Mouse (Mus musculus) spleen, embryonic (tissue): Measurements from ENCODE around the gene Bcar3.

Source experiments
- CTCF ChIA-PET: fragments of 350-600 bp; sonication (Branson Sonifier 250); formaldehyde crosslinking; loops from one replicate; lab custom pipeline; 2022; lab: Charles Lee

Gene Bcar3

GRCm38 (mm10) chr3:122376841-122377464 lies 83.0 kb downstream of the Bcar3 start:
- CTCF ChIA-PET = interaction anchor here (0.6 to 0.7 kb wide), 3 partner anchors 10 to 25 kb away, joined by 3 read pairs; no protein-coding TSS in a partner anchor

DNA sequence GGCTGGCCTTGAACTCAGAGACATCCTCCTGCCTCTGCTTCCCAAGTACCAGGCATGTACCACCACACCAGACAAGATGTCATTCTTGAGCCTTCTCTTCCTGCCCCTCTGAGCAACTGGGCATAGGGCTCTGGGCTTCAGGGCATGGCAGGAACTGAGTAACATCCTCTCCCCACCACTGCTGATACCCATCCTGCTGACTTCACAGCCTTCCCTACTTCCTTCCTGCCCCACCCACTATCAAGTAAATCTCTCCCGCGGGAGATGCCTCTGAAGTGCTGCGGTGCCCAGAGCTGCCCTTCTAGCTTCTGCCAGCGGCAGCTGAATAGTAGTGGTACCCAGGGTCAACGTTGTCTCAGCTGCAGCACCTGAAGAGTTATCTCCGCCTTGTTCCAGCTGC lies 84.7 kb downstream of the Bcar3 start:
- CTCF ChIA-PET = no interaction called here

DNA sequence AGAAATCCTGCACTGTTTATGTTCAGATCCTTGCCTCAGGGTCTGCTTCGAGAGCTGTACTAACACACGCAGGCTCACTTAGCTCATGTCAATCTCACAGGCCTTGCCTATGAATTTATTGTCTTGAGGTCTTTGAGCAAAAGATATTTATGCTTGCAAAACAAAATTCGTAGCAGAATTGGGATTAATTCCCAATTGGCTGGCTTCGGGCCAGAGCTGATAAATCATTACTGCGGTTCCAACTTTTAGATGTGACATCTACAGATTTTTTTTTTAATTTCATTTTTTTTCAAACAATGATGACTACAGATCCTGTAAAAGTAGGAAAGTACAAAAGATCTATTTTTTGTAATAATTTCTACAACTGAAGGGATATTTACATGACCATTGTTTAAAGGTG lies 86.8 kb downstream of the Bcar3 start:
- CTCF ChIA-PET = no interaction called here

DNA sequence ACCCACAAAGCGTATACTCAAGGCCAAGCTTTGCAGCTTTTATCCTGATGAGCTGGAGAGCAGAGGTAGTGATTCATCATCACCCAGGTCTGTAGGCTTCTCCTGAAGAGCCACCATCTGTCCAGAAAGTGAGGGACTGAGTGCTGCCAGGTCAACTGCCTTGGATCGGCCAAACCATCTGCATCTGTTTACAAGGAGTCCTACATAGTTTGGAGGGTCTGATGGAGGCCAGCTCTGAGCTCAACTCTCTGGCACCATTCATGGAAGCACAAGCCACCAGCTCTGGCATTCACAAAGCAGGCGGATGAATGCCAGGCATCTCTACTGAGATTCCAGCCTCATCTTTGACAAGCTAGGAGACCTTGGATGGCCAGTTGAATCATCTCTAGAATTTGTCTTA lies 87.7 kb downstream of the Bcar3 start:
- CTCF ChIA-PET = interaction anchor here (0.5 kb wide), 1 partner anchor 46 kb away, joined by 3 read pairs; no protein-coding TSS in a partner anchor

DNA sequence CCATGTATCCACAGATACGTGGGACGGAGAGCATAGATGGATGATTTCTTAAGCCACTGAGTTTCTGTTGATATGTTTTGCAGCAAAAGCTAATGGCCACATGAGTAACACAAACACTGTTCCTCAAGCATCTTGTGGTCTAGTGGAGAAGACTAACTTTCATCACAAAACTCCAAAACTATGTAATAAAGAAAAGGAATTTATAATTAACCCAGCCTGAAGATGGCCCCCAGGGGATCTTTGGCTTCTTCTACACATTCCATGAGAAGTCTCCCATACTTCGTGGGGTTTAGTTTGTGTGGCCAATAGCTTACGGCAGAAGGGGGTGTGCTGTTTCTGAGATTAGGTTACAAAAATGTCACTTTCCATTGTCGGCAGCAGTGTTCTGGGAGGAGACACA lies 92.5 kb downstream of the Bcar3 start:
- CTCF ChIA-PET = no interaction called here

GRCm38 (mm10) chr3:122387771-122388170 lies 93.8 kb downstream of the Bcar3 start:
- CTCF ChIA-PET = no interaction called here

DNA sequence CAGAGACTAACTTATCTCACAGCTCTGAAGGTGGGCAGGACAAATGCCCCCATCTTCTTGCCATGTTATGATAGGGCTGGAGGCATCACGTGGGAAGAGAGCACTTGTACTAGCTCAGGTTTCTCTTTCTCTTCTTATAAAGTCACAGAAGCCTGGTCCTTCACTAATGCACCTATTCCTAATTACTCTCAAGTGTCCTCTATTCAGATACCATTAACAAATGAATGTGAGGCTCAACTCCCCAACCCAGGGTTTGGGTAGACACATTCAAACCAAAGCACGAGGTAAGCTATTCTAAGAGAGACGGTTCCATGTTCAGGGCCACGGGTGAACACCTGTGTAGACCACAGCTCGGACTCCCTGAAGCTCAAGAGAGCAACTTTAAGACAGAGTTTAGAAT lies 96.0 kb downstream of the Bcar3 start:
- CTCF ChIA-PET = no interaction called here

DNA sequence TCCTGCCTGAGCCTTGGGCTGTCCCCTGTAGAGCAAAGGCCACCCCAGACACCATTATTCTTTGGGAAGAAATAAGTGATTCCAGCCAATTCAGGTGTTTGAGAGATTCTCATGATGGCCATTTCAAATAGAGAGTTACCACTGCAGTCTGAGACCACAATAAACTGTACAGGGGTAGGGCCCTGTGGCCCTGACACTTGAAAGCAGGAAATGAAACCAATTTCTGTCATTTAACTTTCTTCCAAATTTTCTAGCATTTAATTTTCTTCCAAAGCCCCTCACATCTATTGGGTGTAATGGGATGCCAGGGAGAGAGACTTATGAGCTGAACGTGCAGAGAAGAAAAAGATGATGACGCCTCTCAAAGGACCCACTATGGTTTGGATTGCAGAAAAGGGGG lies 97.2 kb downstream of the Bcar3 start:
- CTCF ChIA-PET = interaction anchor here (0.6 kb wide), 3 partner anchors 14 to 33 kb away, joined by 3 read pairs; no protein-coding TSS in a partner anchor

DNA sequence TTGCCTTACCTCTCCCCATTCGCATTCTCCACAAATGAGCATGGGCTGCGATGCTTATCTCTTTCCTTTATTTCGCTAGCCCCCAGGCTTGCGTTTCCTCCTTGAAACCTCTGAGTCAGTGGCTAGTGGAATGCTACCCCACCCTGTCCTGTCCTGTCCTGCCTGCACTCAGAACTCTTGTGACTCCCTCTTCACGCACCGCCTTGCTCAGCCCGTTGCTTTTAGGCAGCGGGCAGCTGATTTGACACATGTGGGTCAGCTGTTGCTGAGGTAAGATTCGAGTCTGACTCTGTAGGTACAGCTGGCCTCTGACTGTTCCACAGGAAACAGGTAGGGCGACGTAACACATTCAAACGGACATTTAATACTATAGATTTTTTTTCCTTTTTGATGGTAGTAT lies 97.9 kb downstream of the Bcar3 start:
- CTCF ChIA-PET = no interaction called here

GRCm38 (mm10) chr3:122393411-122393810 lies 99.5 kb downstream of the Bcar3 start:
- CTCF ChIA-PET = interaction anchor here (0.6 to 0.7 kb wide), 2 partner anchors 12 to 22 kb away, joined by 3 read pairs; no protein-coding TSS in a partner anchor

- CTCF ChIA-PET = interaction anchor here (0.7 kb wide), 1 partner anchor 11 kb away, joined by 3 read pairs; no protein-coding TSS in a partner anchor
Measured at GRCm38 (mm10) chr3:122393836-122394374, 100.0 kb downstream of the Bcar3 start.

DNA sequence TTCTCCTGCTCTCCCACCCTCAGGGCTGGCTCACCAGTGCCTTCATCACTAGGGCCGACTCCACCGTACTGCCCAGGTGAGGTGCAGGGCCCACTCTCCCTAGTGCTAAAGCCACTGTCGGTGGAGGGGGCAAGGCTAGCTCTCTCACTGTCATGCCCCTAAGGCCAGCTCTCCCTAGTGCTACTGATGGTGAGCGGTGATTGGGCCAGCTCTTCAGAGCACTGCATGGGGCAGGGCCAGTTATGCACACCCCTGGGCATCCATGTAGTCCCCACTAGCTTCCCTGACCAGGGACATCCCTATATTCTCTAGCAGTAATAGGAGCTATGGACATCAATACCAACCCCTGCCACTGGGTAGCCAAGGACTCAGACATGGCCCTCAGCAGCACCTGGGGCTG lies 103.0 kb downstream of the Bcar3 start:
- CTCF ChIA-PET = no interaction called here

- CTCF ChIA-PET = no interaction called here
Measured at GRCm38 (mm10) chr3:122397401-122397800, 103.5 kb downstream of the Bcar3 start.

GRCm38 (mm10) chr3:122401011-122401410 lies 107.1 kb downstream of the Bcar3 start:
- CTCF ChIA-PET = interaction anchor here (0.9 kb wide), 1 partner anchor 18 kb away, joined by 3 read pairs; no protein-coding TSS in a partner anchor

DNA sequence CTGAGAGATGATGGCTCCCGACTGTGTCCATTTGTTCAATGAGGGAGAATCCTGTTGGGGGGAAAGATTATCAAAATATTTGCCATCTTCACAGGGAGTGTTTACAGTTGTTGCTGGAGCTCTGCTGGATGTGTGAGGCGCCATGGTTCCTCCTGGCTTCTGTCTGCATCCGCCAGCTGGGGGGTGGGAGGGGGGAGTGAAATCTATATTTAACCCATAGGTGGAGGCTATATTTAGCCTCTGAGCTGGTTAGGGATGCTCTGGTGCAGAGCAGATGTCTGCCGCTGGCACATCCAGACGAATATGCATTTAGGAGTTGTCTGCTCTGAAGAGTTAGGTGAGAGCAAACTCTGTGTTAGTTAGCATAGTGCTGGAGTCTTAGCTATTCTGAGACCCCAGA lies 108.2 kb downstream of the Bcar3 start:
- CTCF ChIA-PET = interaction anchor here (0.7 kb wide), 1 partner anchor 25 kb away, joined by 3 read pairs; no protein-coding TSS in a partner anchor

GRCm38 (mm10) chr3:122403860-122404557 lies 110.1 kb downstream of the Bcar3 start:
- CTCF ChIA-PET = no interaction called here

GRCm38 (mm10) chr3:122405203-122405956 lies 111.4 kb downstream of the Bcar3 start:
- CTCF ChIA-PET = interaction anchor here (0.5 to 1.2 kb wide), 2 partner anchors 12 to 15 kb away, joined by 3 read pairs; no protein-coding TSS in a partner anchor

DNA sequence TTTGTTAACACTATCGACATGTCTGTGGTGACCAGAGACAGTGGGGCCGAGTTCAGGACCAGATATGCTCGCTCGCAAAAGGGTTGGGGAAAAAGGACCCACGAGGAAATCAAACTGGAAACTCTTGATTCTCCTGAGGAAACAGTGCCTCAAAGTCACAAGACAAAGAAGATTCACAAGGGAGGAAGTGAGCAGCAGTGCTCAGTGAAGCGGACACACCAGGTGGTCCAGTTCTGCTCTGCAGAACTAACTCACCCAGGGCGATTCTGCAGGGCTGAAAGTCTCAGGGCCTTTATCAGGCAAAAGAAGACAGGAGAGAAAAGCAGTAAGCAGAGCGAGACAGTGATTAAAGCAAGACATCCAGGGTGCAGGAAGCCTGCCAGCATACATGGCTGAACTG lies 112.5 kb downstream of the Bcar3 start:
- CTCF ChIA-PET = interaction anchor here (0.7 kb wide), 1 partner anchor 29 kb away, joined by 6 read pairs; no protein-coding TSS in a partner anchor

GRCm38 (mm10) chr3:122407757-122408156 lies 113.8 kb downstream of the Bcar3 start:
- CTCF ChIA-PET = interaction anchor here (0.6 to 1.9 kb wide), 2 partner anchors 11 to 1040 kb away, joined by 3 to 7 read pairs; no protein-coding TSS in a partner anchor

DNA sequence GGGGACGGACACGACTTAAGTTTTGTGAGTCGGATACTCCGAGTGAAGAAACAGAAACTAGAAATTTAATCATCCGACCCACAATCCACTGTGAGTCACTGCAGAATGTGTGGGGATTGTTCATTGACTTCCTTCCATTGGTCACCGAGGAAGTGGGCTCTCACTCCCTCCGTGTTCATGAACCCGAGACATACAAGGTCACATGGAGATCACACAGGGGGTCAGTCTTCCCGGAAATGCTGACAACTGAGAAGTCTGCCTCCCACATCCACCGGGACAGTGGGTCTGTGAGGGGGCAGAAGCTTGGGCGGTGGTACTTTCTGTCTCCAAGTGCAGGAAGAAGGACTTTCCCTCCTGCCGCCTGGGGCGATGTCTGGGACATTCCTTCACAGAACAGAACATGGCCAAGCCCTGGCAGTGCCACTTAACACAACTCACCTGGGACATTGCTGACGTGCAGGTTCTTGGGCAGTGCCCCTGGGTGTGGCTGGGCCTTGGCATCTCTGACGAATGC lies 114.9 kb downstream of the Bcar3 start:
- CTCF ChIA-PET = interaction anchor here (1.9 kb wide), 1 partner anchor 10 kb away, joined by 7 read pairs; no protein-coding TSS in a partner anchor

DNA sequence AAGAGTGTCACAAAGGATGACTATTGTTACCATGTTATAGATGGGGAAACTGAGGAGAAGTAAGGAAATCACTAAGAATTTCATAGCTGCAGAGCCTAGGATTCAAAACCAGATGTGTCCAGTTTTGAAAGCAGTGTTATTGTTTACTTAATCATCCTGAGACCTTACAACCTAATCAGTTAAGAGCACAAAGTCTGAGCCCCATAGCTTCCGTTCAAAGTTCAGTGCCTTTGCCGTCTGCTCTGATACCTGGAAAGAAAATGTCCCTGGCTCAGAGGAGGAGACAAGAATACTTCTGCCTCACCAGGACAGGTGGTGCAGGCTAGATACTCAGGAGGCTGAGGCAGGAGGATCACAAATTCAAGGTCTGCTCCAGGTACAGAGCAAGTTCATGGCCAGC lies 117.7 kb downstream of the Bcar3 start:
- CTCF ChIA-PET = no interaction called here
